Mouse (Mus musculus) MEL (cell line): Measurements from ENCODE around the gene Fam53b. TPM values are rescaled to one million over a fixed set of nuclear protein-coding genes. Genes with fewer than 3 reads are reported as not detected.

Source experiments
- DNase-seq: peaks from one replicate; pipeline ENCODE4 v3.0.0; 2011; ENCODE audit warnings: low read depth, low spot score
- H3K27ac ChIP-seq: 2 replicates; pipeline ENCODE4 v1.5.1; 2012; ENCODE audit warnings: low read depth, mild to moderate bottlenecking, control low read depth, low read length, moderate library complexity; ENCODE audit not compliant: control insufficient read depth
- H3K27me3 ChIP-seq, 2 experiments: fragments of 150-350 bp in 1 of 2; sonication (generic) in 1 of 2; 2 replicates each; pipeline ENCODE4 v1.6.1; 2012; ENCODE audit warnings: low read length in 2 of 2, mild to moderate bottlenecking in 2 of 2, improper control_type of control experiment in 1 of 2, moderate library complexity in 1 of 2; ENCODE audit not compliant: insufficient read depth in 2 of 2, control insufficient read depth in 1 of 2
- H3K36me3 ChIP-seq, 2 experiments: 2 replicates each; pipeline ENCODE4 v1.6.1; 2012 to 2014; ENCODE audit warnings: low read length in 2 of 2, improper control_type of control experiment in 1 of 2, inconsistent platforms in 1 of 2, mild to moderate bottlenecking in 1 of 2; ENCODE audit not compliant: insufficient read depth in 2 of 2, control insufficient read depth in 1 of 2
- H3K4me1 ChIP-seq, 2 experiments: fragments of 150-350 bp in 1 of 2; sonication (generic) in 1 of 2; 2 replicates each; pipeline ENCODE4 v1.6.1; 2012; ENCODE audit warnings: low read length in 2 of 2, improper control_type of control experiment in 1 of 2, mild to moderate bottlenecking in 1 of 2; ENCODE audit not compliant: insufficient read depth in 2 of 2, control insufficient read depth in 1 of 2
- H3K4me3 ChIP-seq, 2 experiments: fragments of 150-350 bp in 1 of 2; sonication (generic) in 1 of 2; 2 replicates each; pipeline ENCODE4 v1.5.1; 2012; ENCODE audit warnings: low read depth in 2 of 2, low read length in 2 of 2, mild to moderate bottlenecking in 2 of 2, moderate library complexity in 2 of 2, control low read depth in 1 of 2, improper control_type of control experiment in 1 of 2; ENCODE audit not compliant: control insufficient read depth in 1 of 2, insufficient read depth in 1 of 2
- H3K79me2 ChIP-seq: 2 replicates; pipeline ENCODE4 v1.6.1; 2012; ENCODE audit warnings: mild to moderate bottlenecking, low read length, moderate library complexity; ENCODE audit not compliant: control insufficient read depth, poor library complexity, insufficient read depth
- H3K9ac ChIP-seq: 2 replicates; pipeline ENCODE4 v1.6.1; 2012; ENCODE audit warnings: low read depth, mild to moderate bottlenecking, control low read depth, low read length, moderate library complexity; ENCODE audit not compliant: control insufficient read depth, poor library complexity, severe bottlenecking
- H3K9me3 ChIP-seq: fragments of 150-350 bp; sonication (generic); replicated peaks from 2 replicates; pipeline ENCODE4 v1.6.1; 2012; ENCODE audit warnings: mild to moderate bottlenecking, low read length, improper control_type of control experiment, moderate library complexity; ENCODE audit not compliant: insufficient read depth
- BHLHE40 ChIP-seq: IDR thresholded peaks from 2 replicates; pipeline ENCODE4 v1.6.1; 2012; ENCODE audit warnings: low read depth, mild to moderate bottlenecking, inconsistent platforms, low read length, improper control_type of control experiment, borderline replicate concordance
- CHD1 ChIP-seq: IDR thresholded peaks from 2 replicates; pipeline ENCODE4 v1.6.1; 2012; ENCODE audit warnings: low read depth, mild to moderate bottlenecking, inconsistent platforms, low read length, improper control_type of control experiment
- CHD2 ChIP-seq: IDR thresholded peaks from 2 replicates; pipeline ENCODE4 v1.6.1; 2011; ENCODE audit warnings: low read length, improper control_type of control experiment
- E2F4 ChIP-seq: IDR thresholded peaks from 2 replicates; pipeline ENCODE4 v1.6.1; 2011; ENCODE audit warnings: low read depth, low read length, improper control_type of control experiment, borderline replicate concordance
- ELF1 ChIP-seq: IDR thresholded peaks from 2 replicates; pipeline ENCODE4 v1.6.1; 2014; ENCODE audit warnings: low read depth, mild to moderate bottlenecking, inconsistent platforms, low read length, improper control_type of control experiment, moderate library complexity
- EP300 ChIP-seq, 2 experiments: IDR thresholded peaks; 2 replicates each; pipeline ENCODE4 v1.6.1; 2011; ENCODE audit warnings: improper control_type of control experiment in 2 of 2, low read length in 2 of 2, low read depth in 1 of 2, mild to moderate bottlenecking in 1 of 2
- ETS1 ChIP-seq: IDR thresholded peaks from 2 replicates; pipeline ENCODE4 v1.6.1; 2012; ENCODE audit warnings: low read depth, mild to moderate bottlenecking, inconsistent platforms, low read length, improper control_type of control experiment, moderate library complexity
- JUND ChIP-seq: IDR thresholded peaks from 2 replicates; pipeline ENCODE4 v1.6.1; 2011; ENCODE audit warnings: low read depth, mild to moderate bottlenecking, improper control_type of control experiment, low read length
- KAT2A ChIP-seq: conservative IDR thresholded peaks from 2 replicates; pipeline ENCODE4 v1.6.1; 2012; ENCODE audit warnings: low read depth, low read length, improper control_type of control experiment, inconsistent platforms
- MAFK ChIP-seq: IDR thresholded peaks from 2 replicates; pipeline ENCODE4 v1.6.1; 2011; ENCODE audit warnings: low read depth, mild to moderate bottlenecking, low read length, improper control_type of control experiment, borderline replicate concordance
- MAX ChIP-seq: IDR thresholded peaks from 2 replicates; pipeline ENCODE4 v1.6.1; 2011; ENCODE audit warnings: low read length, improper control_type of control experiment
- MXI1 ChIP-seq: IDR thresholded peaks from 2 replicates; pipeline ENCODE4 v1.6.1; 2011; ENCODE audit warnings: mild to moderate bottlenecking, low read depth, low read length, improper control_type of control experiment
- NELFE ChIP-seq: IDR thresholded peaks from 2 replicates; pipeline ENCODE4 v1.6.1; 2011; ENCODE audit warnings: low read depth, low read length, improper control_type of control experiment
- NRF1 ChIP-seq: IDR thresholded peaks from 2 replicates; pipeline ENCODE4 v1.6.1; 2014; ENCODE audit warnings: low read depth, mild to moderate bottlenecking, inconsistent platforms, low read length, improper control_type of control experiment, moderate library complexity; ENCODE audit not compliant: poor library complexity, insufficient read depth, severe bottlenecking
- POLR2AphosphoS2 ChIP-seq: IDR thresholded peaks from 2 replicates; pipeline ENCODE4 v1.6.1; 2011; ENCODE audit warnings: low read length, improper control_type of control experiment
- RAD21 ChIP-seq: IDR thresholded peaks from 2 replicates; pipeline ENCODE4 v1.6.1; 2011; ENCODE audit warnings: mild to moderate bottlenecking, low read depth, low read length, improper control_type of control experiment
- RCOR1 ChIP-seq: IDR thresholded peaks from 2 replicates; pipeline ENCODE4 v1.6.1; 2012; ENCODE audit warnings: low read depth, mild to moderate bottlenecking, inconsistent platforms, low read length, improper control_type of control experiment
- SMC3 ChIP-seq: IDR thresholded peaks from 2 replicates; pipeline ENCODE4 v1.6.1; 2011; ENCODE audit warnings: low read depth, low read length, improper control_type of control experiment
- TBP ChIP-seq: IDR thresholded peaks from 2 replicates; pipeline ENCODE4 v1.8.0; 2011; ENCODE audit warnings: low read depth, low read length, improper control_type of control experiment
- TCF12 ChIP-seq: IDR thresholded peaks from 2 replicates; pipeline ENCODE4 v1.6.1; 2014; ENCODE audit warnings: low read depth, mild to moderate bottlenecking, inconsistent platforms, low read length, improper control_type of control experiment, moderate library complexity
- UBTF ChIP-seq: IDR thresholded peaks from 2 replicates; pipeline ENCODE4 v1.6.1; 2012; ENCODE audit warnings: low read depth, mild to moderate bottlenecking, inconsistent platforms, low read length, improper control_type of control experiment, moderate library complexity, borderline replicate concordance; ENCODE audit not compliant: insufficient read depth
- USF1 ChIP-seq: IDR thresholded peaks from 2 replicates; pipeline ENCODE4 v1.6.1; 2014; ENCODE audit warnings: low read depth, mild to moderate bottlenecking, inconsistent platforms, low read length, improper control_type of control experiment, moderate library complexity
- USF2 ChIP-seq, 2 experiments: IDR thresholded peaks; 2 replicates each; pipeline ENCODE4 v1.6.1; 2011 to 2012; ENCODE audit warnings: improper control_type of control experiment in 2 of 2, low read length in 2 of 2, borderline replicate concordance in 1 of 2, inconsistent platforms in 1 of 2, low read depth in 1 of 2, mild to moderate bottlenecking in 1 of 2; ENCODE audit not compliant: insufficient read depth in 1 of 2
- ZKSCAN1 ChIP-seq: IDR thresholded peaks from 2 replicates; pipeline ENCODE4 v1.6.1; 2012; ENCODE audit warnings: low read depth, mild to moderate bottlenecking, inconsistent platforms, low read length, improper control_type of control experiment, moderate library complexity
- polyA plus RNA-seq, 2 experiments: library from polyadenylated mRNA; stranded (reverse) in 1 of 2; unstranded in 1 of 2; fragments of >175 nt in 1 of 2; fragments of >200 nt in 1 of 2; gene quantifications; 2 replicates each; pipeline versions ENCODE4 v1.2.1 to v1.2.4; 2012; ENCODE audit warnings: low replicate concordance in 2 of 2, low read depth in 1 of 2; ENCODE audit not compliant: insufficient read length in 2 of 2, insufficient read depth in 1 of 2, missing spikeins in 1 of 2
- total RNA-seq: library from RNA; depleted of rRNA; stranded (reverse); fragments of 300-350 nt; gene quantifications from 2 replicates; pipeline ENCODE4 v1.2.3, GENCODE M21; 2012

The Fam53b gene
- total and polyA plus RNA-seq, 3 experiments, result 7.9 to 15.4 TPM; not detected in 1

GRCm38 (mm10) chr7:132669999-132670862, 143.5 kb downstream of the Fam53b start:
- no peaks in the 10 kb centered on the region for H3K79me2 ChIP-seq
- H3K36me3 ChIP-seq, result peaks cover 0 to 7% of the 10 kb centered on the region in 2 experiments; a peak in 2 of 4 replicates
- no peak overlapping the region for H3K27ac ChIP-seq
- TF ChIP-seq KAT2A, result no peak
- TF ChIP-seq JUND, result no peak
- TF ChIP-seq RCOR1, result no peak
- no peak for TF ChIP-seq EP300 (IDR thresholded peaks at IDR 0.05; ENCODE audit: low read depth in 1 of 2, low read length in 2 of 2)
- no peak for TF ChIP-seq USF2 (IDR thresholded peaks at IDR 0.05; ENCODE audit: borderline replicate concordance in 1 of 2, insufficient read depth in 1 of 2, low read depth in 1 of 2, low read length in 2 of 2)
- TF ChIP-seq TBP, result no peak
- no peak for TF ChIP-seq MXI1
- TF ChIP-seq NELFE, result no peak
- no peak for TF ChIP-seq RAD21
- H3K9me3 ChIP-seq, result no peaks in the 10 kb centered on the region
- H3K4me3 ChIP-seq, result no peak overlapping the region
- peaks cover 9% of the 10 kb centered on the region in 2 experiments for H3K4me1 ChIP-seq
- DNase-seq, result no peak
- H3K9ac ChIP-seq, result no peak overlapping the region
- H3K27me3 ChIP-seq, result no peaks in the 10 kb centered on the region

- H3K9me3 ChIP-seq, result no peaks in the 10 kb centered on the region
- H3K4me1 ChIP-seq, result peaks cover 9% of the 10 kb centered on the region in 2 experiments
- no peak overlapping the region for H3K4me3 ChIP-seq
- no peak overlapping the region for H3K9ac ChIP-seq
- H3K27me3 ChIP-seq, result no peaks in the 10 kb centered on the region
- TF ChIP-seq ELF1, result no peak
- no peak for TF ChIP-seq BHLHE40
- TF ChIP-seq MAX, result no peak
- no peak for TF ChIP-seq UBTF
- no peak for TF ChIP-seq TCF12
- TF ChIP-seq CHD2, result no peak
- TF ChIP-seq USF1, result no peak
- TF ChIP-seq ETS1, result no peak
- no peak for TF ChIP-seq CHD1
- no peak for TF ChIP-seq POLR2AphosphoS2
- no peak for TF ChIP-seq E2F4
- TF ChIP-seq NELFE, result no peak
- no peak for TF ChIP-seq USF2 (IDR thresholded peaks at IDR 0.05; ENCODE audit: borderline replicate concordance in 1 of 2, insufficient read depth in 1 of 2, low read depth in 1 of 2, low read length in 2 of 2)
- no peak for TF ChIP-seq MAFK
- TF ChIP-seq TBP, result no peak
- no peak for TF ChIP-seq EP300 (IDR thresholded peaks at IDR 0.05; ENCODE audit: low read depth in 1 of 2, low read length in 2 of 2)
- TF ChIP-seq ZKSCAN1, result no peak
- TF ChIP-seq NRF1, result no peak
- TF ChIP-seq SMC3, result no peak
- TF ChIP-seq RCOR1, result no peak
- peaks cover 0 to 7% of the 10 kb centered on the region in 2 experiments; a peak in 2 of 4 replicates for H3K36me3 ChIP-seq
- H3K79me2 ChIP-seq, result no peaks in the 10 kb centered on the region
- no peak for DNase-seq
- H3K27ac ChIP-seq, result no peak overlapping the region
Observed at GRCm38 (mm10) chr7:132668604-132669003, 145.1 kb downstream of the Fam53b start.
